Mouse (Mus musculus): ENCODE data around the gene Enpp3.

GRCm38 (mm10) chr10:24825456-24826081 lies 17.1 kb downstream of the Enpp3 start:
- TF ChIP-seq POLR2A (IDR thresholded peaks at IDR 0.05; ENCODE audit: extremely low read depth, insufficient read depth, low read length) (no peak), CTCF (IDR thresholded peaks at IDR 0.05; ENCODE audit: extremely low read depth, insufficient read depth, low read length) (no peak)

All from cortical plate, adult 2 months (tissue).